Mouse (Mus musculus): ENCODE measurements around the gene Stradb.

- no peak for TF ChIP-seq CTCF (IDR thresholded peaks at IDR 0.05; ENCODE audit: extremely low read depth, insufficient read length, insufficient replicate concordance, low read depth, low read length)
- TF ChIP-seq POLR2A (IDR thresholded peaks at IDR 0.05; ENCODE audit: low read depth, low read length): no peak
Observed at GRCm38 (mm10) chr1:58952997-58953396, 20.3 kb upstream of the Stradb start.
